Mouse (Mus musculus) brain, embryonic 14.5 days (tissue): ENCODE measurements around the gene Podxl. TPM values are rescaled to one million over a fixed set of nuclear protein-coding genes. Genes with fewer than 3 reads are reported as not detected.

ENCODE experiments used
- DNase-seq: peaks from one replicate; pipeline ENCODE4 v3.0.0-alpha.2; 2011; ENCODE audit warnings: low read depth
- CTCF ChIP-seq: fragments of 200-500 bp; IDR thresholded peaks from 2 replicates; pipeline ENCODE4 v1.5.1; 2012; ENCODE audit warnings: inconsistent platforms, mild to moderate bottlenecking, moderate library complexity, borderline replicate concordance; ENCODE audit not compliant: insufficient read depth, insufficient read length; ENCODE audit errors: extremely low read depth
- POLR2A ChIP-seq: fragments of 200-500 bp; IDR thresholded peaks from 2 replicates; pipeline ENCODE4 v1.6.1; 2012; ENCODE audit warnings: mild to moderate bottlenecking, inconsistent platforms, borderline replicate concordance; ENCODE audit not compliant: poor library complexity, insufficient read depth, insufficient read length, severe bottlenecking; ENCODE audit errors: extremely low read depth
- polyA plus RNA-seq: library from polyadenylated mRNA; depleted of rRNA; stranded (reverse); fragments of >200 nt; gene quantifications from 2 replicates; pipeline ENCODE4 v1.2.3, GENCODE M21; 2012; rRNA removed

The Podxl gene
- polyA plus RNA-seq = 16.6 and 24.5 TPM in 2 replicates

DNA sequence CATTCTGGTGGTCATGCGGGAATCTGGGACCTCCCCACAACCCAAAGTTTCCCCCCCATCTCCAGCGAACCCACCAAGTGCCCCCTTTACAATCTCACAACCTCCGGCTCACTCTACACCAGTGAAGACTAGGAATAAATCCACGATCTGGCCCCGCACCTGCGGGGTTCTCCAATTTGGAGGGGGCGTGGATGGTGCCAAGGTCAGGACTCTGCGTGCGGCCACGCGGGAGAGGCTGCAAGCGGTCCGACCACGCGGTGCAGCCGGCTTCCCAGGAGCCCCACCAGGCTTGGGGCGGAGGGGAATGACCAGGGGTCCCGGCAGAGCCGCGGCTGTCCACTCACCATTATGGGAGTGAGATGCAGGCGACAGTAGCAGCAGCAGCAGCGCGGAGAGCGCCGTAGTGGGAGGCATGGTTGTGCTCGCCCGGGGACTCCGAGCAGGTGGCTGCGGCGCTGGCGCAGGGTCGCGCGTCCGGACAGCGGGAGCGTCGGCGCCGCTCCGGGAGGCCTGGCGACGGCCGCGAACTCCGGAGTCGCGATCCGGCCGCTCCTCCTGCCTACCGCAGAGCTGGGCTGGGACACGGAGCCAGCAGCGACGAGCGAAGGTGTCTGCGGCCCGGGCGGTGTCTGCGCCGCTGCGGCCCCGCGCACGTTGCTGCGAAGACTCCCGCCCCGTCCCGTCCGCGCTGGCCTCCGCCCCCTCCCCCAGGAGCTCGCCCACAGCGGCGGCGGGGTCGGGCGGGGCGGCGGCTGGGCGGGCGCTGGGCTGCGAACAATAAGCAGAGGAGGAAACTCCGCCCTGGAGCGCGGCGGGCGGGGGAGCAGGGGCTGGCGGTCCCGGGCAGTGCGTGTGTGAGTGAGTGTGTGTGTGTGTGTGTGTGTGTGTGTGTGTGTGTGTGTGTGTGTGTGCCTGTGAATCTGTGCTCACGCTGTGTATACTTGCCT lies at the start of gene Podxl:
Gene Podxl, minus strand, starts transcription at position 747 of the 947 bp plus-strand sequence.
- TF ChIP-seq POLR2A (peak; percentile 53; the same call in 1 of the 2 replicates), CTCF (no peak)

DNA sequence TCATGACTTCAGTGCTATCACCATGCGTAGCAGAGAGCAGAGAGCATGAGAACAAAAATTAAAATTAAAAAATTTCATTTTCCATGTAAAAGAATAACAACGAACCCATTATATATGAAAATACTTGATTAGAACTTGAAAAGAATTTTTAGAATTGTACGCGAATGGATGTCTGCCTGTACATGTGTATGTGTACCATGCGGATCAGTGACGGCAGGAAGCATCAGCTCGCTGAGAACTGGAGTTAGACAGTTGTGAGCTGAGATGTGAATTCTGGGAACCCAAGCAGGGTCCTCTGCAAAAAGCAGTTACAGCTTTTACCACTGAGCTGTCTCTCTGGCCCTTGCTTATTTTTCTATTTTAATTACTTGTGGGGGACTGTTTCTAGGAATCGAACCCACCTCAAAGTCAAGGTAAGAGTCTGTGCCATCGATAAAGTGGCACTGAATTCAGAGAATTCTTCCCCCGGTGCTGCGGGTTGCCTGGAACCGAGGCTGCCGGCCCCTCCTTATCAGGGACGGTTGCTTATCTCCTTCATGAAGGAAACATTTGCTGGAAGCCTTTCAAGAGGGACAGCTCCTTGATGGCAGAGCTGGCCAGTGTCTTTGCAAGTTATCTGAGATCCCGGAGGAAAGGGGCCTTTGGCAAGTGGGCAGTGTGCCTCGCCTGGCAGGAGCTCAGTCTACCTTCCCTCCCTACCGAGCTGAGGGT lies 48.9 kb upstream of the Podxl start:
- no peak for DNase-seq
- TF ChIP-seq CTCF (no peak), POLR2A (no peak)

More for the DNA sequence above, at the start of gene Podxl:
- peak; percentile 94 for DNase-seq

DNA sequence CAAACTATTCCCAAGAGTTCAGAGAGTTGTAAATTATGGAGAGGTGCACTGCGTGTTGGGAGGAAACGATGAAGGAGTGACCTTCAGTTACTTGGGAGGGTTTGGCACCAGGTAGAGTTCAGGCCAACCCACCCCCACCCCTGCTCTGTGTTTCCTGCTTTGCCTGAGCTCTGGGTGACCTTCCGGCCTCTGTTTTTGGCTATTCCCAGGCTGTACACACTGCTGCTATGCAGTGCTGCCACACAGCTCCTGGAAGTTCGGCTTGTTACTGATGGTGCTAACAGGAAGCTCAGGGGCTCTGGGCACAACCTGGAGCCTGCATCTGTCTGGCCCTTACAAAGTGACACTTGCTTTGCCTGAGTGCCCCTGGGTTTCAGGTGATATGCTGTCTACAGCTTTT lies 42.6 kb upstream of the Podxl start:
- no peak for DNase-seq
- TF ChIP-seq POLR2A (no peak), CTCF (no peak)

DNA sequence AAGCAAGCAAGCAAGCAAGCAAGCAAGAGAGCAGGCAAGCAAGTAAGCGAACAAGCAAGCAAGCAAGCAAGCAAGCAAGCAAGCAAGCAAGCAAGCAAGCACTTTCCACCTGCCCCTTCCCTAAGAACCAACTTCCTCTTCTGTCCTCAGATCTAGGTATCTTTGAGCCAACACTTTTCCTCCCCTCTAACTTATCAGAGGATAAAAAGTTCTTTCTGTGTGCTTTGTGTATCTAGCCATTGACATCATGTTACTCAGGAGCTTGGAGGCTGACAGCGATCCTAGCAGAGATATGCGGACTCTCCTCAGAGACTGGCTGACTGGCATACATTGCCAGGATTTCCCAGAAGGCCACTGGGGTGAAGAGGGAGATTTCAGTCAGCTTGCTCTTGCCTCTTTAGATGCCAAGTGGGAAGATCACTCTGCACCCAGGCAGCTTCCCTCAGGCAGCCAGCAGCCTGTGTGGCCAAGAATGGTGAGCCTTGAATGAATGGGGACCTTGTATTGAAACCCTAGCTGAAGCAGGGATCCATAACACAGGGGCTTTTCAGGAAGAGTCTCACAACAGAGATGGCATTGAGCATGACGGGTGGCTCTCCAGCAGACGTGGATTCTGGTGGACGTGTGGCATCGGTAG lies 41.0 kb upstream of the Podxl start:
- DNase-seq = peak; percentile 33
- TF ChIP-seq CTCF (no peak), POLR2A (no peak)

DNA sequence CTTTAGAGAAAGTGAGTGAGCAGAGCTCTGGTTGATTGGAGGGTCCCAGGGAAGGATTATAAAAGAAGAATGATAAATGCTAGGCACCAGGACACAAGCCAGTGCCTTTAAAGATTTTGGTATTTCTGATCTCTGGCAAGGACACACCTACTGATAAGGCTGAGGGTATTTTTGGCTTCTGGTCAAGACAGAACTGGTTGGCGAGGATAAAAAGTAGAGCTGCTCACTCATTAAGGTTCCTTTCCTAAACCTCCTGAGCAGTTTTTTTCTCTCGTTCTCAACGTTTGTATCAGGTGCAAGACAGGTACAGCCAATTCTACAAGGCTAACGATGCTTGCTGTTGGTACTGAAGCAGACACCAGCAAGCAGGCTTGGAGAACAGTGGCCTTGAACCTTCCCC lies 38.7 kb upstream of the Podxl start:
- DNase-seq = no peak

DNA sequence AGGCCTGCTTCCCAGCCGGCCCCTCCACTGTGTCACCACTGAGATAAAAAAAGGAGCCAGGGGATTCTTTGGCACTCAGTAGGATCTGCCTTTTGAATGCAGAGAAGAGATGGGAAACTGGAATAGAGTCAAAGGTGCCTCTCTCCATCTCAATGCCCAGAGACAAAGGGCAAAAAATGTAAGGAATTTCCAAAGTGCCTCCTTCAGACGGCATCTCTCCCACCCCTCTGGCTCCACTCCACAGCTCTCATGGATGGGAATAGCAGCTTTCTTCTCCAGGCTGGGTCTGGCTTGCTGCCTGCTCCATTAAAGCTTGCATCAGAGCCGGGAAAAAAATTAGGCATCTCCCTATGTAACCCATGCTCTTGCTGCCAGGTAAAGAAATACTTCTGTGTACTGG lies 37.4 kb upstream of the Podxl start:
- TF ChIP-seq CTCF (no peak), POLR2A (no peak)

More for the DNA sequence above, 38.7 kb upstream of the Podxl start:
- no peak for TF ChIP-seq CTCF
- TF ChIP-seq POLR2A = no peak

DNA sequence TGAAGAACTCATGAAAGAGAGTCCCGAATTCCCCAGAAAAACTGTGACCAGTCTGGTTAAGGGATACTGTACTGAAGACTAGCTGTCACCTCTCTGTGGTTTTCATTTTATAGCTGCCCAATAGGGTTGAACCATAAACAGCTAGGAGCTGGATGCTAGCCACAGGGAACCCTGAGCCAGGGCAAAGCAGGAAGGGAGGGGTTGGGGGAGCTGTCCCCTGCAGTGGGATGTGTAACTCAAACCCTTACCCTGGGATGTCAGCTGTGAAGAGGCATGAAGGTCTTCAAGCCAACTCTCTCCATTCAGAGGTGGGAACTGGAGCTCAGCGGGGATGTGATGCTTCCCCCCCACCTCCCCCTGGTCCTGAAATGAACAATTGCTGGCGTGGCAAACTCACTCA lies 36.1 kb upstream of the Podxl start:
- no peak for TF ChIP-seq POLR2A
- no peak for TF ChIP-seq CTCF

More for the DNA sequence above, 37.4 kb upstream of the Podxl start:
- DNase-seq = peak; percentile 88

DNA sequence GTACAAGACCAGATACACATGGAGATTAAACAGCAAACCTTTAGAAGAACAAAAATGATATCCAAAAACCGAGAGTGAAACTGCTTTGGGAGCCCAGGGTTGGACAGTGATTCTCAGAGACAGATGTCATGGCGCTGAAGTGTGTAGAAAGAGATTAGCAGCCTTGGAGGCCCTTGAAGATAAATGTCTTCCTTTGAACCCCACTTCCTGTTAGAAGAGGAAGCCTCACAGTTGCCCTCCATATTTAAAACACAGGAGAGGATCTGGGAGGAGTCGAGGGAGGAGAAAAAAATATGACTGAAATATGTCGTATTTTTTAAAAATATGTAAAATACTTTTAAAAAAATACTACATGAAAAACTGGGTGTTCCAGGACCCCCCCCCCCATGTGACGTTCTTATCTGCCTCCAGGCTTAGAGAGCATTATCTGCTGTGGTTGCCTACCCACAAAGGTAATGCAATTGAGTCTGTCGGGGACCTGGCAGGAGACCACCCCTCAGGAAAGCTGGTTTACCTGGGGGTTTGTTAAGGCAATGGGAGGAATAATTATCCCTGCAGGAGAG lies 34.6 kb upstream of the Podxl start:
- TF ChIP-seq CTCF (no peak), POLR2A (no peak)
- DNase-seq = no peak

More for the DNA sequence above, 36.1 kb upstream of the Podxl start:
- DNase-seq = peak; percentile 57

DNA sequence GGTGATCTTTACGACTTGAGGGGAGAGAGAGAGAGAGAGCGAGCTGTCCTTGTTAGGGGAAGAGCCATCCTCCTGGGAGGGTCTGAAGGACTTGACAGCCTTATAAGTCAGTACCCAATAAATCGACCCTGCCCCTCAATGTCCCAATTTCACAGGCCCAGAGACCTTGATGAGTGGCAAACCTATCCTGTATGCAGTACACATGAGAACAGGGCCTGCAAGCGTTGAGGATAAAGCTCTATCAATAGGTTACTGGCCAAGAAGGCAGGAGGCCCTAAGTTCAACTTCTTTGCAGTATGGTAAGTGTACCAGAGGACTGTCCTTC lies 33.3 kb upstream of the Podxl start:
- TF ChIP-seq CTCF (no peak), POLR2A (no peak)
- DNase-seq = no peak

DNA sequence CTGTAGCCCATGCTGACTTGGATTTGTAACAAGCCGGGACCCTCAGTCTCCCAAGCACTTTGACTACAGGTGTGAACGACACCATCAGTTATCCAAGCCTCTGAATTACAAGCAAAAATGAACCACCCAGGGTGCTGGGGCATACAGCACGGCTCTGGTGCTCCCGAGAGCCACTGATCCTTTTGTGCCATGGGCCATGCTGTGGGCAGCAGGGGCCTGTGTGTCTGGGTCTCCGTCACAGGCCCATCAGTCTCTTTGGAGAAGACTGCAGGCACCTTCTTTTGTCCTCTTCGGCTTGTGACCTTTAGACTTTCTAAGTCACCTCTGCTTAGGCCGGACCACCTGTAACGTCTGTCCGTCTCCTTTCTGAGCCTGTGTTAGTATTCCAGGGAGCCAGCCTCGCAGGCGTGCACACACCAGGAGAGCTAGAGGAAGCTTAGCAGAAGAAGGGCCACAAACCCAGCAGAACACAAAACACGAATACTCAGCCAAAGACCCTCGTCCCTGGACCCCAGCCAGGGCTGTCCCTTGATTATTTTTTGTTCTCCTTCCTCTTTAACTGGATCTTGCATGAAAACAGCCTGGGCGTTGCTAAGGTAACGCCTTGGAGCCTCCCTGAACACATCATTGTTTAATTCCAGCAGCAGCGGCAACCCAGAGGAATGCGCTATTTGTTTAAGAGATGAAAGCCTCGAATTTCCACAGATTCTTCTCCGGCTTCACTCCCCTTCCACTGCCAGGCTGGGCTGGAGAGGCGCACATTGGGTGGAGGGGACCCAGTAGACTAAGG lies 32.8 kb upstream of the Podxl start:
- TF ChIP-seq CTCF (no peak), POLR2A (no peak)
- DNase-seq = peak; percentile 97

DNA sequence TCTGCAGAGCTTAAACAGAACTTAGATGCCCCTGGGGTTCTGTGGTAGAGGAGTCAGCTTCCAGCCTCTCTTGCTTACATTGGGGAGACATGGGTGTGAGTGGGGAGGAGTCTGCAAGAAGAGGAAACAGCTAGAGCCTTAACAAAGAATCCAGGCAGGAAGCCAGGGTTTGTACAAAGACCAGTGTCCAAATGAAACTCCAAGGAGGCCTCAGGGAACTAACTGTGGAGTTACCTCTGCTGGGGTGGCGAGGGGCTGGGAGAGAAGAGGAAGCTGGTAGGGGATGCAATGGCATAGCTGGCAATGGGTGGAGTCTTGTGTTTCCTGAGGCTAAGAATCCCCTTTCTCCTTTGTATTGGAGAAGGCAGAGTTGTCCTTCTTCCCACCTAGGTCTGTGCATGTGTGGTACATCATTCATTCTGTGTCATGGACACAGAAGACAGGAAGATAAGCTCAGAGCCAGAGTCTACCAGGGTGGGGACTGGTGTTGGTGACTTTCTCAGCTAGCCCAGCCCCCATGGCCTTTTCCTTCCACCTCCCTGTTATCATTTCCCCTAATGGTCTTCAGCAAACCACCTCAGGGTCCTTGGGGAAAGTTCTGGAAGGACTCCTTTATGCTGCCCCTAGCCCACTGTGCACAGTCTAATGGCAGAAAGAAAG lies 28.9 kb upstream of the Podxl start:
- DNase-seq = peak; percentile 44
- TF ChIP-seq POLR2A = no peak
- no peak for TF ChIP-seq CTCF

DNA sequence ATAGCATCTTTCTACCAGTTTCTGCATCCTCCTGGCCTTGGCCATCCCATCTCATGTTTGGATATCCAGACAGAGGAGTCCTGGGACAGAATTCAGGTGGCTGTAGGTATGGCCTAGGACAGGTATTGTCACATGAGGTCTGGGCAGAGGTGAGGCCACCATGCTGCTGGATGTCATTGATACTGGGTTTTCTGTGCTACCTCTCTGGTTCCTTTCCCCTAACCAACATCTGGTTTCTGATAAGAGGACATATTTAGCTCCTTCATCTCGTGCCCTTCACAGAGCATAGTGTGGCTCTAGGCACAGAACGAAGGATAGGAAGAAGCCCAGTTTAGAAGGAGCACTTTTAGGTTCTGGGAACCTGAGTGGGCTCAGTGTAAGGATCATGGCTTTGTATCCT lies 28.3 kb upstream of the Podxl start:
- no peak for TF ChIP-seq CTCF
- TF ChIP-seq POLR2A = no peak

DNA sequence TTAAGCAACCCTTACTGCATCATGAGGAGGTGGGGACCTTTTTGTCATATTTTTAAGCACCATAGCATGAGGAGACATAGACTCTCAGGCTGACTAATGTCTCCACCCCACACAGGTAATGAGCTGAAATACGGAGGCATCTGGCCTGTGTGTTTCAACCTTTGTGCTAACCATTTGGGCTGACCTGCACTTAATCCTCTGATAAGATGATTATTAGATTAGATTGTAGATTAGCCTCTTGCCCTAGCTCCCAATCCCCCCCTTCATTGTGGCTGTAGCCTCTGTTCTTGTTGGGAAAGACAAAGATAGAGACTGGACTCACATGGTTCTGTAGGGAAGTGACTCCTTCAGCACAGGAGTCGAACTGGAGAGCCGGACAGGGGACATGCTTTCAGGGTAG lies 27.9 kb upstream of the Podxl start:
- TF ChIP-seq CTCF (no peak), POLR2A (no peak)
- no peak for DNase-seq

More for the DNA sequence above, 28.3 kb upstream of the Podxl start:
- DNase-seq = no peak
